Mouse (Mus musculus) heart, postnatal 4 days (tissue): ENCODE measurements around the gene Itga2b. TPM values are rescaled to one million over a fixed set of nuclear protein-coding genes. Genes with fewer than 3 reads are reported as not detected.
"Not testable (repeated sequence)": the region's sequence is repeated elsewhere in the genome, so short reads cannot be mapped to it uniquely, and the experiment has no call there.

Experiments used
- DNase-seq: peaks from one replicate; pipeline ENCODE4 v3.0.0; 2021
- microRNA-seq, 2 experiments: library from miRNA; unstranded; fragments of <30 nt; microRNA quantifications; one replicate each; pipeline ENCODE4 v1.2.0; 2021 to 2022
- total RNA-seq, 2 experiments: library from RNA; stranded (reverse); gene quantifications; 2 replicates each; pipeline ENCODE4 v1.2.3; 2021

Gene Itga2b
- total RNA-seq, 2 experiments from 2014 or later, result 4.2 to 5.4 TPM

- no peak for DNase-seq
Measured at GRCm38 (mm10) chr11:102411061-102411460, 58.9 kb downstream of the Itga2b start.

DNA sequence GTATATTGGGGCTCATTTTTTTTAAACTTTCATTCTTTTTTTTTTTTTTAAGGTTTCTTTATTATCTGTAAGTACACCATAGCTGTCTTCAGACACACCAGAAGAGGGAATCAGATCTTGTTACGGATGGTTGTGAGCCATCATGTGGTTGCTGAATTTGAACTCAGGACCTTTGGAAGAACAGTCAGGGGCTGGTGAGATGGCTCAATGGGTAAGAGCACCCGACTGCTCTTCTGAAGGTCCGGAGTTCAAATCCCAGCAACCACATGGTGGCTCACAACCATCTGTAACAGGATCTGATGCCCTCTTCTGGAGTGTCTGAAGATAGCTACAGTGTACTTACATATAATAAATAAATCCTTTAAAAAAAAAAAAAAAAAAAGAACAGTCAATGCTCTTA lies 59.6 kb downstream of the Itga2b start:
- DNase-seq, result not testable (repeated sequence)

GRCm38 (mm10) chr11:102409795-102410330 lies 60.1 kb downstream of the Itga2b start:
- no peak for DNase-seq

DNA sequence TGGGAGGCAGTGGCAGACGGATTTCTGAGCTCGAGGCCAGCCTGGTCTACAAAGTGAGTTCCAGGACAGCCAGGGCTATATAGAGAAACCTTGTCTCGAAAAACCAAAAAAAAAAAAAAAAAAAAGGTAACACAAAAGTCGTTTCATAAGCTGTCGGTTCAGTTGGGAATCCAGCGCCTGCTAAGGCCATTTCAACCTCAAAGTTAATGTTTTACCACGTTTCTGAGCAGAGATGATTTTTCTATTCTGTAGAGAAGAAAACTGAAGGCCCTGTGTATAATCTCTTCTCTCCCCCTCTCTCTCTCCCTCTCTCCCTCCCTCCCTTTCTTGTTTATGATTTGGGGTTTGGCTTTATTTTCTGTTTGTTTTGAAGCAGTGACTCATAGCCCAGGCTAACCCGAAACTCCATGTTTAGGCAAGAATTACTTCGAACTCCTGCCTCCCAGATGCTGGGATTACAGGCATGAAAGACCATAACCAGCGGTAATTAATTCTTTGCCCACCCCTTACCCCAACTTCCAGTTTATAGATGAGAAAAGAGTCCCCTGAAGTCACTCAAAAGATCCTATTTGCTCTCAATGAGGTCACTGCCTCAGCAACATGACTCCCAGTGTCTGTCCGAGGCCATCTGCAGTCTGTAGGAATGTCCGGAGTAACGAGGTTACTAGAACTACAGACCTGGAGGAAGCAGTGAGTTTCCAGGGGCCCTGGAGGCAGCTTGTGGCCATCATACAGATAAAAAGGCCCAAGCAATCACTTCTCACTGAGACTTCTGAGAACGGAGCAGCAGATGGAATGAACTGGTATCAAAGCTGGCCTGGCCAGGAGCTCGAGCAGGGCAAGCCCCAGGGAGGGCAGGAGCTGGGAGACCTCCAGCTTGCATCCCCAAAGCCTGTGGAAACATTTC lies 60.8 kb downstream of the Itga2b start:
- no peak for DNase-seq

- DNase-seq, result peak; percentile 97
Measured at GRCm38 (mm10) chr11:102408344-102408876, 61.5 kb downstream of the Itga2b start.

DNA sequence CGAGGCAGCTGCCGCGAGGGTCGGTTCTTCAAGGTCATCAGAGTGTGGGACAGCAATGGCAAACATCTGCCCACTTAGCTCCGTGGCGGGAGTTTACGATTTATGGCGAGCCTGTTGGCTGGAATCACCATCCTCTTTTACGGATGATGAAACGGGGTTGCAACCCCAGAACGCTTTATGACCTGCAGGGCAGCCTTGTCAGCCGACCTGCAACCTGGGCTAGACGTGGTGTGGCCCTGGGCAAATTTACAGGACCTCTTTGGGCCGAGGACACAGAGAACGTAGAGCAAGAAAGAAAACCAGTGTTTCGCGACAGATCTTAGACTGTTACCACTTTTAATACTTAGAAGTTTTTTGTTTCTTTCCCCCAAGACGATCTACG lies 62.1 kb downstream of the Itga2b start, which contains the start of gene Slc25a39:
Gene Slc25a39, minus strand, starts transcription at position 113 of the 382 bp plus-strand sequence.
- DNase-seq, result no peak

- DNase-seq, result peak; percentile 97
Measured at GRCm38 (mm10) chr11:102406900-102407833, 62.8 kb downstream of the Itga2b start.

- DNase-seq, result no peak
Measured at GRCm38 (mm10) chr11:102406401-102406800, 63.5 kb downstream of the Itga2b start.

DNA sequence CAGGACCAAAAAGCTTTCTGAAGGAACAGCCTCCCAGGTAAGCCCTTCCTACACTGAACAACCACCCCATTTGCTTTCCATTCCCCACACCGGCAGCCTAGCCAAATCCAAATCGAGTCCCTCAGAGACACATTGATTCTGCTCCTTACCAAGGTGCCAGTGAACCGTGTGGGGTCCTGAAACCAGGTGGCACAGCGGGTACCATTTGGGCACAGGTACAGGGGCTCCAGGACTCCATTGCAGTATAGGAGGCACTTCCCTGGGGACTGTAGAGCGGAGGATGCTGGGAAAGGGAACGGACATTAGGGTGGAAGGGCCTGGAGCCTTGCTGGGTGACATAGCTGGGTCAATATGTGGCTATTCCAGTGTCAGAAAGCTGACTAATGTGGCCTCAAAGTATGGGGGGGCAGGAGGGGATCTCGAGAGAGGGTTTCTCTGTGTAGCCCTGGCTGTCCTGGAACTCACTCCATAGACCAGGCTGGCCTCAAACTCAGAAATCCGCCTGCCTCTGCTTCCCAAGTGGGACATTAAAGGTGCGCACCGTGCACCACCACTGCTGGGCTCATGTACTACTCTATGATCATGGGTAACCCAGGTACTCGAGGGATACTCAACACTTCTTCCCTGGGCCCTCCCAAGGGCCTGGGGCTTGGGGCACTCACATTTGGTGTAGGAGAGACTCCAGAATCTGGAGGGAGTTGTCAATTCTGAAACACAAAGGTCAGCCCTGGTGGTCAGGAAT lies 64.2 kb downstream of the Itga2b start:
- no peak for DNase-seq

DNA sequence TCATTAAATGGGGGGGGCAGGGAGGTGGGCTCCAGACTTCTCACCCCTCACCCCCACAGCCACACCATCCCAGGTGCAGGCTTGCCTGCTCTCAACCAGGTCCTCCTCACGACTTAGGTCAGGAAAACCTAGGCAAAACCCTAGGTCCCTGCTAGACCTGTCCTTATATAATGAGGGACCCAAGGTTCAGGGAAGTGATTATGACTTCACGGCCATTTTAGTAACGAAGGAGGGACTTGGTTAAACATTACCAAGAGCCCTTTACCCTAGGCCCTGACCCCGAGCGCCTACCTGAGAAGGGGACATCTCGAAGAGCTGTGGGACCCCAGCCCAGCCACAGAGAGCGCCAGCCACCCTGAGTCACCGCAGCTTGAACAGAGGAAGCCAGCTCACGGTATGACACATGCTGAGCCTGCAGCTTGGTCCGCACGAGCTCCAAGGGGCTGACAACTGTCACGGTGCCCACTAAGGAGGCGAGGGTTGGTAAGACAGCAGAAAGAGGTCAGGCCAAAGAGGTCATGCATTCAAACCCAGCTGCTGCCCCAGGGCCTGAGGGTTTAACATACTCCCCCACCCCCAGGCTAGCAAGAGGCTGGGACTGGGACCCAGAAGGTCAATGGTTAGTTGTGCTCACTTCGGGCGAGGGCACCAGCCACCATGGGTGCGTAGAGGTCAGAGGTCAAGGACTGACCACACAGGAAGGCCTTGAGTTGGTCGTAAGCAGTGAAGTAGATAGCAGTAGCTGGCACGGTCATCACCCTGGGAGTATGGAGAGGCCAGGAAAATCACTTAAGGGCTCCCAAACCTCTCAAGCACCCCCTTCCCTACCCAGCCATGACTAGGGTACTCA lies 65.5 kb downstream of the Itga2b start:
- no peak for DNase-seq

DNA sequence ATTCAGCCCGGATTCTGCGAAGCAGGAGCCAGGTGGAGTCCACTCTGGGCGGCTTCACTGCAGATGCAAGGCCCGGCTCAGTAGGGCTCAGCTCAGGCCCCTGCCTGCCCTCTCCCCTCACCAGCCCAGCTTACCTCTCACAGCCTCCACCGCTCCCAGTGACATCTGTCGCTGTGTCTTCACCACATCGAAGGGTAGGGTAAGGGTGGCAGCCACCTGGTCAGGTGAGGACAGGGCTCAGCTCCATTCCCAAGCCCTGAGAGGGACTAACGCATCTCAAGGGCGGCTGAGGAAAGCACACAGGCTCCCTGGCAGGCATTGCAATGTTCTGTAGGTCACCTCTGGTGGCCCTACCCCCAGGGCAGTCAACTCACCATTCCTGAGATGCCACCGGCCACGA lies 66.3 kb downstream of the Itga2b start:
- DNase-seq, result no peak

Small RNA genes within 50 kb of the gene (microRNA-seq; reads per million reads assigned to microRNA genes)
- 0 reads per million in 2 experiments for gene Mir6930

Other genes with a start within 250 kb of the Itga2b start
- 10 to 100 TPM; 90.7 to 91.4 TPM for gene Hdac5, start 240.0 kb downstream of the Itga2b start, total RNA-seq
- gene BC030867, start 221.2 kb downstream of the Itga2b start, total RNA-seq, result 1 to 10 TPM; 5.3 TPM
- gene Asb16, start 201.4 kb downstream of the Itga2b start, total RNA-seq, result under 1 TPM; 0.33 to 0.41 TPM
- 10 to 100 TPM; 26.6 to 27.7 TPM for gene Tmub2, start 185.2 kb downstream of the Itga2b start, total RNA-seq
- gene Atxn7l3, start 173.5 kb downstream of the Itga2b start, total RNA-seq, result 10 to 100 TPM; 36.8 to 39.4 TPM
- gene Ubtf, start 150.4 kb downstream of the Itga2b start, total RNA-seq, result 10 to 100 TPM; 81.9 to 89.3 TPM
- 10 to 100 TPM in 1 of 2 experiments, 1 to 10 TPM in 1; 7.2 to 22.1 TPM for gene Slc4a1, start 103.9 kb downstream of the Itga2b start, total RNA-seq
- 1 to 10 TPM in 1 of 2 experiments, under 1 TPM in 1; 0.50 to 1.9 TPM for gene Rundc3a, start 76.7 kb downstream of the Itga2b start, total RNA-seq
- 100 to 1,000 TPM; 161 to 165 TPM for gene Slc25a39, start 62.2 kb downstream of the Itga2b start, total RNA-seq
- 100 to 1,000 TPM; 141 to 144 TPM for gene Grn, start 39.8 kb downstream of the Itga2b start, total RNA-seq
- gene Fam171a2, start 22.4 kb downstream of the Itga2b start, total RNA-seq, result 10 to 100 TPM; 30.2 to 30.5 TPM
- 10 to 100 TPM; 29.5 to 29.7 TPM for gene Gpatch8, start 86.3 kb upstream of the Itga2b start, total RNA-seq
- gene Gm11627, start 109.3 kb upstream of the Itga2b start, total RNA-seq, result 1 to 10 TPM; 4.4 to 5.3 TPM
- gene Fzd2, start 134.3 kb upstream of the Itga2b start, total RNA-seq, result 10 to 100 TPM; 21.9 TPM
- under 1 TPM; 0.09 to 0.33 TPM for gene Meioc, start 193.6 kb upstream of the Itga2b start, total RNA-seq
- 10 to 100 TPM; 21.8 to 23.2 TPM for gene Ccdc43, start 227.7 kb upstream of the Itga2b start, total RNA-seq